Comparison of ENCODE assay signal across 24 mouse cellular contexts in genomic region chr8:88286421-88286960, GRCm38 (mm10). TPM values are rescaled to one million over a fixed set of nuclear protein-coding genes. Genes with fewer than 3 reads are reported as not detected.
DNase-seq lines count a peak whose midpoint lies in the region; ATAC-seq and TF ChIP-seq lines count a peak whose summit lies in the region.
"Had no signal": no experiment of that assay in that cellular context is flagged by ENCODE, and none has a peak within 500 bp of the region (broad histone marks: within the 10 kb centered on the region; RNA-seq: fewer than 3 reads in every experiment).

No protein-coding gene starts in this region.

- H3K27ac ChIP-seq in forebrain, embryonic 14.5 days (ENCODE audit: low read depth, low read length) = no peak overlapping the region
- no peak overlapping the region for H3K27ac ChIP-seq in forebrain, embryonic 11.5 days (ENCODE audit: low read depth, low read length)
- no peak overlapping the region for H3K27ac ChIP-seq in limb, embryonic 14.5 days (replicated peaks; ENCODE audit: low read depth, low read length)
- no peak overlapping the region for H3K27ac ChIP-seq in limb, embryonic 10.5 days
- peak overlapping the region; percentile 26 for H3K27ac ChIP-seq in liver, embryonic 13.5 days
- H3K27ac ChIP-seq in midbrain, embryonic 15.5 days = no peak overlapping the region
- H3K27ac ChIP-seq: hindbrain, embryonic 13.5 days; kidney, postnatal 0 days; left cerebral cortex, adult 2 months; liver, embryonic 14.5 days; midbrain, embryonic 10.5 days had no signal

- H3K4me2 ChIP-seq in forebrain, embryonic 14.5 days (ENCODE audit: low read length) = no peak overlapping the region
- no peak overlapping the region for H3K4me2 ChIP-seq in forebrain, embryonic 11.5 days (ENCODE audit: low read depth, low read length, severe bottlenecking)
- no peak overlapping the region for H3K4me2 ChIP-seq in limb, embryonic 14.5 days (replicated peaks; ENCODE audit: low read depth, low read length, severe bottlenecking)
- no peak overlapping the region for H3K4me2 ChIP-seq in liver, embryonic 13.5 days
- H3K4me2 ChIP-seq in midbrain, embryonic 15.5 days = no peak overlapping the region
- H3K4me2 ChIP-seq: heart, embryonic 11.5 days; hindbrain, embryonic 13.5 days had no signal

- H3K4me1 ChIP-seq in forebrain, embryonic 14.5 days (ENCODE audit: control insufficient read depth, insufficient read depth, low read length) = no peaks in the 10 kb centered on the region
- H3K4me1 ChIP-seq in forebrain, embryonic 11.5 days (replicated peaks; ENCODE audit: control insufficient read depth, insufficient read depth, low read length) = no peaks in the 10 kb centered on the region
- peaks cover 28% of the 10 kb centered on the region for H3K4me1 ChIP-seq in limb, embryonic 14.5 days (ENCODE audit: control insufficient read depth, insufficient read depth, low read length)
- peaks cover 52% of the 10 kb centered on the region for H3K4me1 ChIP-seq in limb, embryonic 10.5 days
- H3K4me1 ChIP-seq in liver, embryonic 13.5 days (replicated peaks) = peaks cover 83% of the 10 kb centered on the region
- H3K4me1 ChIP-seq in midbrain, embryonic 15.5 days = no peaks in the 10 kb centered on the region

- H3K9ac ChIP-seq in forebrain, embryonic 14.5 days (ENCODE audit: low read length) = no peak overlapping the region
- H3K9ac ChIP-seq in forebrain, embryonic 11.5 days (ENCODE audit: low read length) = no peak overlapping the region
- H3K9ac ChIP-seq in limb, embryonic 14.5 days (ENCODE audit: low read depth, low read length, severe bottlenecking) = no peak overlapping the region
- H3K9ac ChIP-seq in liver, embryonic 13.5 days = no peak overlapping the region
- H3K9ac ChIP-seq in midbrain, embryonic 15.5 days = no peak overlapping the region
- H3K9ac ChIP-seq: forebrain, postnatal 0 days; hindbrain, embryonic 13.5 days; liver, embryonic 14.5 days had no signal

- no peaks in the 10 kb centered on the region for H3K9me3 ChIP-seq in forebrain, embryonic 14.5 days (replicated peaks; ENCODE audit: control insufficient read depth, low read length)
- H3K9me3 ChIP-seq in forebrain, embryonic 11.5 days (ENCODE audit: control insufficient read depth, low read length) = no peaks in the 10 kb centered on the region
- no peaks in the 10 kb centered on the region for H3K9me3 ChIP-seq in limb, embryonic 14.5 days (ENCODE audit: control insufficient read depth, low read length)
- H3K9me3 ChIP-seq in limb, embryonic 10.5 days (replicated peaks) = no peaks in the 10 kb centered on the region
- no peaks in the 10 kb centered on the region for H3K9me3 ChIP-seq in liver, embryonic 13.5 days (replicated peaks)
- H3K9me3 ChIP-seq in midbrain, embryonic 15.5 days = no peaks in the 10 kb centered on the region
- H3K9me3 ChIP-seq: hindbrain, embryonic 13.5 days; midbrain, embryonic 10.5 days had no signal

- peak overlapping the region; percentile 16 for H3ac ChIP-seq in C2C12 (ENCODE audit: control insufficient read depth, insufficient read length, low read depth)

- peaks cover 54% of the 10 kb centered on the region for H3K79me3 ChIP-seq in C2C12 (ENCODE audit: low read depth)

- no peaks in the 10 kb centered on the region for H3K36me3 ChIP-seq in forebrain, embryonic 14.5 days (ENCODE audit: control insufficient read depth, insufficient read depth, low read length)
- no peaks in the 10 kb centered on the region for H3K36me3 ChIP-seq in forebrain, embryonic 11.5 days (ENCODE audit: control insufficient read depth, insufficient read depth, low read length)
- H3K36me3 ChIP-seq in limb, embryonic 14.5 days (ENCODE audit: control insufficient read depth, insufficient read depth, low read length) = no peaks in the 10 kb centered on the region
- H3K36me3 ChIP-seq in limb, embryonic 10.5 days = no peaks in the 10 kb centered on the region
- peaks cover 27% of the 10 kb centered on the region for H3K36me3 ChIP-seq in C2C12 (ENCODE audit: control insufficient read depth, insufficient read depth)
- H3K36me3 ChIP-seq in liver, embryonic 13.5 days = no peaks in the 10 kb centered on the region
- no peaks in the 10 kb centered on the region for H3K36me3 ChIP-seq in midbrain, embryonic 15.5 days (replicated peaks)
- H3K36me3 ChIP-seq: hindbrain, embryonic 13.5 days; midbrain, embryonic 10.5 days had no signal

- 86% methylated on average over 14 of the region's 14 CpGs for WGBS in forebrain, embryonic 14.5 days
- 91% methylated on average over 14 of the region's 14 CpGs for WGBS in forebrain, embryonic 11.5 days
- WGBS in limb, embryonic 14.5 days = 75% methylated on average over 14 of the region's 14 CpGs
- 91% methylated on average over 14 of the region's 14 CpGs for WGBS in limb, embryonic 10.5 days
- 82% methylated on average over 14 of the region's 14 CpGs for WGBS in liver, embryonic 13.5 days (ENCODE audit: insufficient replicate concordance)
- 87% methylated on average over 14 of the region's 14 CpGs for WGBS in midbrain, embryonic 15.5 days

- DNase-seq in forebrain, embryonic 14.5 days (ENCODE audit: low spot score) = peak; percentile 16
- no peak for DNase-seq in forebrain, embryonic 11.5 days (ENCODE audit: low spot score)
- peak; percentile 49 for DNase-seq in limb, embryonic 14.5 days (ENCODE audit: low spot score)
- DNase-seq in limb, embryonic 10.5 days (ENCODE audit: low spot score) = no peak
- no peak for DNase-seq in liver, embryonic 13.5 days
- no peak for DNase-seq in Muller cell, postnatal 12 days (ENCODE audit: inconsistent ontology term)
- DNase-seq: cerebellum, adult 8-10 months; cerebellum, postnatal 36 days; embryo, embryonic 11 days; forebrain, postnatal 0 days; heart, postnatal 36 days; kidney, adult 2 months; left cerebral cortex, postnatal 4 days; lung, postnatal 10 days; thymus, adult 18-20 months had no signal

- no peaks in the 10 kb centered on the region for H3K27me3 ChIP-seq in forebrain, embryonic 14.5 days (replicated peaks; ENCODE audit: control insufficient read depth, insufficient read depth, low read length)
- H3K27me3 ChIP-seq in forebrain, embryonic 11.5 days (ENCODE audit: control insufficient read depth, insufficient read depth, low read length) = no peaks in the 10 kb centered on the region
- no peaks in the 10 kb centered on the region for H3K27me3 ChIP-seq in limb, embryonic 14.5 days (ENCODE audit: control insufficient read depth, insufficient read depth, low read length)
- no peaks in the 10 kb centered on the region for H3K27me3 ChIP-seq in limb, embryonic 10.5 days (ENCODE audit: low read depth, poor library complexity, severe bottlenecking)
- no peaks in the 10 kb centered on the region for H3K27me3 ChIP-seq in C2C12 (ENCODE audit: control insufficient read depth, insufficient read depth, insufficient read length)
- no peaks in the 10 kb centered on the region for H3K27me3 ChIP-seq in liver, embryonic 13.5 days
- no peaks in the 10 kb centered on the region for H3K27me3 ChIP-seq in midbrain, embryonic 15.5 days (replicated peaks)
- H3K27me3 ChIP-seq: hindbrain, embryonic 13.5 days had no signal

- peaks cover 81% of the 10 kb centered on the region for H3K79me2 ChIP-seq in C2C12 (ENCODE audit: control insufficient read depth, insufficient read depth)

- ATAC-seq in forebrain, embryonic 14.5 days = no peak
- no peak for ATAC-seq in forebrain, embryonic 11.5 days (replicated peaks; ENCODE audit: low FRiP score)
- no peak for ATAC-seq in limb, embryonic 14.5 days (ENCODE audit: low FRiP score, low read depth)
- no peak for ATAC-seq in liver, embryonic 13.5 days (ENCODE audit: low read depth)
- ATAC-seq in midbrain, embryonic 15.5 days (replicated peaks) = no peak
- ATAC-seq: forebrain, postnatal 0 days; inflammation-experienced regulatory T-cells, adult 6 months had no signal

- no peak for TF ChIP-seq CTCF in C2C12 (IDR thresholded peaks at IDR 0.05; ENCODE audit: control insufficient read depth, insufficient read depth, insufficient read length)

- H3K4me3 ChIP-seq in forebrain, embryonic 14.5 days (ENCODE audit: low read depth, low read length) = no peak overlapping the region
- no peak overlapping the region for H3K4me3 ChIP-seq in forebrain, embryonic 11.5 days (ENCODE audit: low read depth, low read length)
- H3K4me3 ChIP-seq in limb, embryonic 14.5 days (replicated peaks; ENCODE audit: low read length) = no peak overlapping the region
- H3K4me3 ChIP-seq in limb, embryonic 10.5 days = no peak overlapping the region
- H3K4me3 ChIP-seq in C2C12 (ENCODE audit: insufficient read depth, poor library complexity, severe bottlenecking) = no peak overlapping the region
- no peak overlapping the region for H3K4me3 ChIP-seq in liver, embryonic 13.5 days (replicated peaks)
- no peak overlapping the region for H3K4me3 ChIP-seq in midbrain, embryonic 15.5 days
- H3K4me3 ChIP-seq: hindbrain, embryonic 13.5 days; left cerebral cortex, adult 2 months; midbrain, embryonic 10.5 days had no signal

- no peak for TF ChIP-seq POLR2A in limb, embryonic 14.5 days (IDR thresholded peaks at IDR 0.05; ENCODE audit: borderline replicate concordance, extremely low read depth, insufficient read depth, insufficient read length)

TF ChIP-seq in C2C12, 6 proteins besides CTCF, POLR2A, EP300 and RAD21:
- TF ChIP-seq USF1 (IDR thresholded peaks at IDR 0.05; ENCODE audit: low read depth) (no peak), CEBPB (IDR thresholded peaks at IDR 0.05; ENCODE audit: low read depth) (no peak)

RNA-seq across cellular contexts. Expression of gene Adcy7, which starts 14.3 kb away (rescaled TPM):
- polyA plus RNA-seq in forebrain, embryonic 14.5 days (2014; fragmentation: Nextera tagmentation; extraction: Ambion mirVana) = 1.1 and 1.3 TPM in 2 replicates
- polyA plus RNA-seq in forebrain, embryonic 11.5 days (2014; fragmentation: Nextera tagmentation; extraction: Ambion mirVana) = 3.0 and 3.4 TPM in 2 replicates
- polyA plus RNA-seq in limb, embryonic 14.5 days (2012; rRNA removed) = 7.9 and 8.9 TPM in 2 replicates
- polyA plus RNA-seq in limb, embryonic 14.5 days (2014; fragmentation: Nextera tagmentation; extraction: Ambion mirVana) = 7.3 and 7.8 TPM in 2 replicates
- polyA plus RNA-seq in limb, embryonic 10.5 days (2016; fragmentation: Nextera tagmentation; extraction: Ambion mirVana) = 2.2 and 3.1 TPM in 2 replicates
- polyA plus RNA-seq in C2C12 (2012; fragmentation: generic; extraction: Trizol) = 66.9 TPM
- polyA plus RNA-seq in liver, embryonic 13.5 days (2015; fragmentation: Nextera tagmentation; extraction: Ambion mirVana) = 26.1 and 27.0 TPM in 2 replicates
- 4.1 and 4.3 TPM in 2 replicates for polyA plus RNA-seq in midbrain, embryonic 15.5 days (2015; fragmentation: Nextera tagmentation; extraction: Ambion mirVana)

Comparison
In these comparisons a context has a peak if more than half of its experiments do, and no peak if none do; other contexts are left out.
1. DNase-seq: peak in forebrain, embryonic 14.5 days (single experiment) and limb, embryonic 14.5 days (single experiment); none in forebrain, embryonic 11.5 days (single experiment), limb, embryonic 10.5 days (single experiment), liver, embryonic 13.5 days (single experiment) and Muller cell, postnatal 12 days (single experiment).